Mouse (Mus musculus): Measurements from ENCODE around the gene Mpc2. TPM values are rescaled to one million over a fixed set of nuclear protein-coding genes. Genes with fewer than 3 reads are reported as not detected.

Gene Mpc2
- 187 TPM for polyA plus RNA-seq (2021)

DNA sequence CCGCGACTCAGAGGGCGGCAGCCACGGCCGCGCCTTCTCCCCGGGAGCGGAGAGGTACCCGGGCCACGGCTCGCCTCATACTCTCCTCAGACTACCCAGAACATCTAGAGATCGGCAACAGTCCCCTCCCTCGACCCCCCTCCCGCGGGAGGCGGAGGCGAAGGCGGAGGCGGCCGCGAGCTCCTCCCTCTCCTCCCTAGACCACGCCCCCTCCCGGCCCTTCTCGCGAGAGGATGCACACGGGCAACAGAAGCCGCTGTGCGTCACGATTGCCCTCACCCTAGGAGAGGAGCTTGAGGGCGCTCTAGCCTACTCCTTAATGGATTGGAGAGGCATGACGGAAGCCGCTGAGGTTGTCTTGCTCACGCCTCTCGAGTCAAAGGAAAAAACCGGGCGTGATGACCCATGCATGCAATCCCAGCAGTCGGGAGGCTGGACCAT lies at the start of gene Mpc2, which contains the start of gene Dcaf6:
Gene Mpc2, plus strand, starts transcription at position 278 of the 441 bp plus-strand sequence.
Gene Dcaf6, minus strand, starts transcription at position 116 of the 441 bp plus-strand sequence.
- CTCF ChIA-PET = interaction anchor here (1.1 to 2.1 kb wide), 3 partner anchors 9 to 43 kb away, joined by 3 to 11 read pairs (median 9); no protein-coding TSS in a partner anchor
- POLR2A ChIA-PET = interaction anchor here (1.0 to 1.2 kb wide), 3 partner anchors 9 to 44 kb away, joined by 3 to 7 read pairs (median 4); no protein-coding TSS in a partner anchor

GRCm38 (mm10) chr1:165421357-165421915 lies 39.0 kb upstream of the Mpc2 start:
- no peaks in the 10 kb centered on the region for H3K27me3 ChIP-seq
- ChIA-PET CTCF (no interaction called here), POLR2A (interaction anchor here (0.6 kb wide), 1 partner anchor 10 kb away, joined by 6 read pairs; no protein-coding TSS in a partner anchor)
- DNase-seq (ENCODE audit: low read depth, low spot score) (no peak), ATAC-seq (no peak)
- TF ChIP-seq CTCF (IDR thresholded peaks at IDR 0.05) = no peak
- in situ Hi-C loops (cut with MboI; ENCODE audit: low pct_unique_long_range_greater_than_20kb) = no loop called here

More for the DNA sequence above, at the start of gene Mpc2, which contains the start of gene Dcaf6:
- no peak for TF ChIP-seq CTCF (IDR thresholded peaks at IDR 0.05)
- peak; percentile 85 for ATAC-seq
- DNase-seq (ENCODE audit: low read depth, low spot score) = peak; percentile 93
- in situ Hi-C loops (cut with MboI; ENCODE audit: low pct_unique_long_range_greater_than_20kb) = loop anchor here (10.0 to 25.0 kb wide), 2 partner anchors 226 to 1802 kb away; partner anchors contain the start of gene Tiprl
- no peaks in the 10 kb centered on the region for H3K27me3 ChIP-seq

DNA sequence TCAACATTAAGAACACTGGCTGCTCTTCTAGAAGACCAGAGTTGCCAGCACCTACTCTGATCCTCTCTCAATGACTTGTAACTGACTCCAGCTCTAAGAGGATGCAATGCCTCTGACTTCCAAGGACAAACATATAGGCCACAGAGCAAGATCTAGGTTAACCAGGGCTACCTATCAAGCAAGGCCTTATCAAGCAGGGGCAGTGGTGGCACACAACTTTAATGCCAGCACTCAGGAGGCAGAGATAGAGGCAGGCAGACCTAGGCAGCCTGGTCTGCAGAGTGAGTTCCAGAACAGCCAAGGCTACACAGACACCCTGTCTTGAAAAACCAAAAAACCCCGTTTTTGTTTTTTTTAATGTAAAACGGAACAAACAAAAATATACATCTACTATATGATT lies 34.2 kb upstream of the Mpc2 start:
- CTCF ChIA-PET = interaction anchor here (1.4 kb wide), 1 partner anchor 15 kb away, joined by 3 read pairs; no protein-coding TSS in a partner anchor
- ATAC-seq (no peak), DNase-seq (ENCODE audit: low read depth, low spot score) (no peak)
- POLR2A ChIA-PET = no interaction called here
- TF ChIP-seq CTCF (IDR thresholded peaks at IDR 0.05) = no peak
- in situ Hi-C loops (cut with MboI; ENCODE audit: low pct_unique_long_range_greater_than_20kb) = no loop called here
- H3K27me3 ChIP-seq = no peaks in the 10 kb centered on the region

- POLR2A ChIA-PET = no interaction called here
- in situ Hi-C loops (cut with MboI; ENCODE audit: low pct_unique_long_range_greater_than_20kb) = no loop called here
- DNase-seq (ENCODE audit: low read depth, low spot score) = peak; percentile 12
- no peak for TF ChIP-seq CTCF (IDR thresholded peaks at IDR 0.05)
- no peaks in the 10 kb centered on the region for H3K27me3 ChIP-seq
- ATAC-seq = peak; percentile 73
- CTCF ChIA-PET = interaction anchor here (1.3 kb wide), 2 partner anchors 9 to 32 kb away, joined by 3 read pairs; no protein-coding TSS in a partner anchor
Measured at GRCm38 (mm10) chr1:165432883-165433282, 27.6 kb upstream of the Mpc2 start.

- no peak for ATAC-seq
- ChIA-PET POLR2A (no interaction called here), CTCF (no interaction called here)
- no peak for TF ChIP-seq CTCF (IDR thresholded peaks at IDR 0.05)
- H3K27me3 ChIP-seq = no peaks in the 10 kb centered on the region
- in situ Hi-C loops (cut with MboI; ENCODE audit: low pct_unique_long_range_greater_than_20kb) = no loop called here
- DNase-seq (ENCODE audit: low read depth, low spot score) = no peak
Measured at GRCm38 (mm10) chr1:165438289-165439021, 22.0 kb upstream of the Mpc2 start.

DNA sequence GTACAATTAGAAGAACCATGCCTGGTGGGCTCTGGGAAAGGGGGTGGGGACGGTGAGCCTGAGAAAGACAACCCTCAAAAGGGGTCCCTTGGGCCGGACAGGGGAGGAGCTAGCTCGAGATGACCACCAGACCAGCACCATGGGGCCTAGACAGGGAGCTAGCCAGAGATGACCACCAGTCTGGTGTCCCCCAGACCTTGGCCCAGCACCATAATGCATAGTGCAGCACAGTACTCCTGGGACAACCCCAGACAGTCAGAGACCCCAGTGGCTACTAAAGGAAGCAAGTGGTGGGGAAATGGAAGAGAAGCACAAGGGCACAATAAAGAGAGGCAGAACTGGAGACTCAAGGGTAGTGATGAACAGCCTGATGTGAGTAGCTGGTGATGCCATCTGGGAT lies 19.6 kb upstream of the Mpc2 start:
- DNase-seq (ENCODE audit: low read depth, low spot score) (no peak), ATAC-seq (no peak)
- in situ Hi-C loops (cut with MboI; ENCODE audit: low pct_unique_long_range_greater_than_20kb) = no loop called here
- H3K27me3 ChIP-seq = no peaks in the 10 kb centered on the region
- ChIA-PET CTCF (no interaction called here), POLR2A (no interaction called here)
- TF ChIP-seq CTCF (IDR thresholded peaks at IDR 0.05) = no peak

DNA sequence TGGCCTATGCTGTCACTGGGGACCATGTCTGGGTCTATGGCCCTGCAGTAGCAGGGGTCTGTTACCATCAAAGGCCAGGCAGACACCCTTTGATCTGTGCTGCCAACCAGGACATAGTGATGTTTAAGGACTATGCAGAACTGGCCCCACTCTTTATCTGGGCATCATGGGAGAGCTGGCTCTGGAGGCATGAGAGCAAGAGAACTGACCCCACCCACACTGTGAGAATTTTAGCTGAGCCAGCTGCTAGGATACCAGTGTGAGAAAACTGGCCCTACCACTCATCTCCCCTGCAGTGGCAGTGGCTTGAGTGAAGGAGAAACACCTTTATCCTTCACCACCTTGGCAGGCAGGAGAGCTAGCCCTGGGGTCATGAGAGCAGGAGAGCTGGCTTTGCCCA lies 19.2 kb upstream of the Mpc2 start:
- DNase-seq (ENCODE audit: low read depth, low spot score) (no peak), ATAC-seq (no peak)
- CTCF ChIA-PET = interaction anchor here (0.9 kb wide), 1 partner anchor 8 kb away, joined by 3 read pairs; no protein-coding TSS in a partner anchor
- no peak for TF ChIP-seq CTCF (IDR thresholded peaks at IDR 0.05)
- in situ Hi-C loops (cut with MboI; ENCODE audit: low pct_unique_long_range_greater_than_20kb) = no loop called here
- no peaks in the 10 kb centered on the region for H3K27me3 ChIP-seq
- POLR2A ChIA-PET = no interaction called here

GRCm38 (mm10) chr1:165441719-165442118 lies 18.7 kb upstream of the Mpc2 start:
- no peaks in the 10 kb centered on the region for H3K27me3 ChIP-seq
- no peak for DNase-seq (ENCODE audit: low read depth, low spot score)
- no peak for ATAC-seq
- in situ Hi-C loops (cut with MboI; ENCODE audit: low pct_unique_long_range_greater_than_20kb) = no loop called here
- ChIA-PET POLR2A (no interaction called here), CTCF (interaction anchor here (0.9 kb wide), 1 partner anchor 9 kb away, joined by 3 read pairs; no protein-coding TSS in a partner anchor)
- TF ChIP-seq CTCF (IDR thresholded peaks at IDR 0.05) = no peak

GRCm38 (mm10) chr1:165459041-165459502 lies 1.4 kb upstream of the Mpc2 start:
- H3K27me3 ChIP-seq = no peaks in the 10 kb centered on the region
- in situ Hi-C loops (cut with MboI; ENCODE audit: low pct_unique_long_range_greater_than_20kb) = loop anchor here (25.0 kb wide), 1 partner anchor 1803 kb away; no protein-coding TSS in a partner anchor
- DNase-seq (ENCODE audit: low read depth, low spot score) = no peak
- no peak for TF ChIP-seq CTCF (IDR thresholded peaks at IDR 0.05)
- CTCF ChIA-PET = interaction anchor here (2.1 kb wide), 1 partner anchor 11 kb away, joined by 11 read pairs; no protein-coding TSS in a partner anchor
- no peak for ATAC-seq
- POLR2A ChIA-PET = interaction anchor here (0.6 kb wide), 1 partner anchor 206 kb away, joined by 3 read pairs; no protein-coding TSS in a partner anchor

DNA sequence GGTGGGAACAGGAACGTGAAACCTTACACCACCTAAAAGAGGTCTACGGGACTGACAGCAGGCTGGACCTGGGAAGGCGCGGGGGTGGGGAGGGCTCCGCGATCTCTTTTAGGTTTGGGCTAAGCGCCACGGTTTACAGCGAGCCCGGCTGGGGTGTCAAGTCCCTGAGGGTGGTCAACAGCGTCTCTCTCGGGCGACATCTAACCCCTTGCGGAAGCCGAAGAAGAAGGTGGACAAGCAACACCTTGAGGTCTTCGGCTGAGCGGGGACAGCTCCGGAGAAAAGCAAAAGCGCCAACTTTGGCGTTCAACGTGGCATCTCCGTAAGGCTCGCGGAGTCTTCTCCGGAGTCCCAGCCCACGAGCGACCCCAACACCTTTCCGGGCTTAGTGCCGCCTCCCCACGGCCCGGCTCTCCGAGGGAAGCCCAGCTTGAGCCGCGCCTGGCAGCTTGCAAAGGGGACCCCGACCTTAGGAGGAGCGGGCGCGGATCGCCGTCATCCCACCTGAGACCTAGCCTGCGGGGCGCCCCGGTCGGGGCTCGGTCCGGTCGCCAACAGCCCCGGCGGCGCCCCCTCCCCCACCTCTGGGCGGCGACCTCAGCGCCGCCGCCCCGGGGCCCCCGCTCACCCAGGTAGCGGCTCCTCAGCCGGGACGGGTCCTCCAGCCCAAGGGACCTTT lies 795 bp upstream of the Mpc2 start:
- no peak for TF ChIP-seq CTCF (IDR thresholded peaks at IDR 0.05)
- ATAC-seq (peak; percentile 0), DNase-seq (ENCODE audit: low read depth, low spot score) (no peak)
- in situ Hi-C loops (cut with MboI; ENCODE audit: low pct_unique_long_range_greater_than_20kb) = loop anchor here (10.0 to 25.0 kb wide), 2 partner anchors 225 to 1803 kb away; partner anchors contain the start of gene Tiprl
- no peaks in the 10 kb centered on the region for H3K27me3 ChIP-seq
- POLR2A ChIA-PET = interaction anchor here (0.6 to 1.2 kb wide), 2 partner anchors 42 to 206 kb away, joined by 3 to 4 read pairs; no protein-coding TSS in a partner anchor
- CTCF ChIA-PET = interaction anchor here (1.7 to 2.1 kb wide), 2 partner anchors 10 to 44 kb away, joined by 9 to 11 read pairs; no protein-coding TSS in a partner anchor
